Mouse (Mus musculus) frontal cortex, postnatal 10 days (tissue): ENCODE data around the gene Tbc1d9.

Source experiments
- DNase-seq, 2 experiments: peaks; one replicate each; pipeline ENCODE4 v3.0.0; 2022; ENCODE audit warnings: low spot score in 2 of 2, mixed read lengths in 1 of 2

Tbc1d9 gene

GRCm38 (mm10) chr8:83178228-83178742, 13.1 kb downstream of the Tbc1d9 start:
- no peak for DNase-seq

- DNase-seq, result no peak
These were observed 16.8 kb downstream of the Tbc1d9 start for GRCm38 (mm10) chr8:83181851-83182482.

DNA sequence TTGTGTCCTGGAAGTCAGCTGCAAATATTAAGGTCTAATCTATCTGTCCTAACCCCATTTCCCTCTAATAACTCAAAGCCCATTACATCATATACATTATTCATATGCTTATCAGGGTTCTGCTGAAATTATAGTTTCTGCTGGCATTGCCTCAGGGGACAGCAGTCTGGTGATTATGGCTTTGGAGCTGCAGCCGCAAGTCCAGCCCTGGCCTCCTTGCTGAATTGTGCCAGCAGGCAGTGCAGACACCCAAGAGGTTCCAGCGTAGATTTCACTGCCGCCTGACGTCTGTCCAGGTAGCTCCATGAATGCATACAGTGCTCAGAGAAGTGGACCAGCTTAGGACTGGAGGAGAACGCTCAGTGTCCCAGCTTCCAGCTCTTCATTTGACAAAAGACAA, 17.6 kb downstream of the Tbc1d9 start:
- no peak for DNase-seq

DNA sequence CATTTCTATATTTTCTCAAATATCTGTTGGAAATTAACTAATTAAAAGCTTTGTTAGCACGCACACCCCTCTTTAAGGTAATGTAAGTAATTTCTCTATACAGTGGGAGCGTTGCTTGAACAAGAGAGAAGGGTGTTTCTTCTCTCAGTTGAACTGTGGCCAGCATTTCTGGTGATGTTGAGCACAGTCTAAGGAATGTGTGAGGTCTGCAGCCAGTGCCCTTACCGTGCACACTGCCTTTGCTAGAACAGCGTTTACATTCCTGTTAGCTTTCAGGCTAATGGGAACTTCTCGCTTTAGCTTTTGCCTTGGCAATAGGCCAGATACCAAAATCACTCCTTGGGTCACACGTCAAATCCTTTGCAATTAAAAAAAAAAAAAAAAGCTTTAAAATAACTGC, 21.2 kb downstream of the Tbc1d9 start:
- no peak for DNase-seq

DNA sequence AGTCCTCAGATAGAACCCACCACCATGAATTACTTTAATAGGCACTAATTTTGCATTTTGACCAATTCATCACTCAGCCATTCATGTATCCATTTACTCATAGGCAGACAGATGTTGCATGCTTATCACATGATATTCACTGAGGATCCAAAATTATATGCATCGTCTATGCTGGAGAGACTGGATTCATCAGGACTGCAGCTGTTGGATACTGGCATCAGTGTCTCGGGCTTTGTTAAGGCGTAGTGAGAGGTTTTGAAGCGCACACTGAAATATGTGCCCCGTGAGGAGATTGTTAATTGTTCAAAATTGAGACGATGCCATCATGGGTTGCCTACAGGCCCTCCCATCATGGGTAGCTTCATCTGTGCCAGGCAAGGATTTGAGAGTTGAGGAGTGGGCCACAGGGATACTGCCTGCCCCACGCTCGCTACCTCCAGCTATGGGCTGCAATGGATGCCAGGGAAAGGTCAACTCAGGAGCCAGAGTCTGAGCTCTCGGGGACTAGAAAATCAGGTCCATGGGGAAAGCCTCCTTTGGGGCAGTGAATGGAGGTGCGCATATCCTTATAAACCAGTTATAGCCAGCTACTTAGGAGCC, 22.3 kb downstream of the Tbc1d9 start:
- DNase-seq, result no peak

- no peak for DNase-seq
These were observed 24.5 kb downstream of the Tbc1d9 start for GRCm38 (mm10) chr8:83189538-83190095.

DNA sequence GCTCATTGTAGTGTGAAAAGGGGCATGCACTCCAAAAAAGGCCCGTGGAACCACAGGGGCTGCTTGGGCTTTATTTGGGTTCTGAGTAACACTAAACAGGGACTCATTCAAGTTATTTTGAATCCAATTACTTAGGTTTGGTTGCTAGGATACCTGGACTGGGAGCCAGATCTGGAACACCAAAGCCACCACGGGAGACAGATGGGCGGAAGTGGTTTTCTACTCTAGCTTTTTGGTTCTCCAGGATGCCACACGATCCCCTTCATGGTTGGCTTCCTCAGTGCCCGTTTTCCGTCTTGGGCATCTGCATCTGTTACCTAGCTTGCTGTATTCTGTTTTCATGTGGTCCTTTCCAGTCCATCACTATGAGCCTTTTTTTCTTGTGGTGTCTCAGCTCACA, 30.9 kb downstream of the Tbc1d9 start:
- DNase-seq, result no peak

GRCm38 (mm10) chr8:83199715-83200114, 34.6 kb downstream of the Tbc1d9 start:
- no peak for DNase-seq

GRCm38 (mm10) chr8:83200191-83201177, 35.3 kb downstream of the Tbc1d9 start:
- no peak for DNase-seq

DNA sequence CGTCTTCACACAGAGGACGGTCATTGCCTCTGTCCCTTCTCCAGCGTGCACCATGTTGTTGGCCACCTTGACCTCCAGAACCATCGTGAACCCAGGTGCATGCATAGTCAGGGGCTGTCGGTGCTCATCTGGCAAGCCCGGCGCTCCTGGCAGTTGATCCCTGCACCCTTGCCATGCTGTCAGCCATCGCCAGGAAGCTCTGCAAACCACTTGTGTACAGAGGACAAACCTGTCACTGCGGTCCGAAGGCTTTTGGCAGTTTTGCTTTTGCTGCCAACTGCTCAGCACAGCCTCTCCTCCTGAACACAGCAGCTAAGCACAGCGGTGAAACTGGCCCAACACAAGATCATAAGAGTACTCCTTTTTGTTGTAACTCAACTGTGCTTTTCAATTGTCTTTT, 37.8 kb downstream of the Tbc1d9 start:
- no peak for DNase-seq

DNA sequence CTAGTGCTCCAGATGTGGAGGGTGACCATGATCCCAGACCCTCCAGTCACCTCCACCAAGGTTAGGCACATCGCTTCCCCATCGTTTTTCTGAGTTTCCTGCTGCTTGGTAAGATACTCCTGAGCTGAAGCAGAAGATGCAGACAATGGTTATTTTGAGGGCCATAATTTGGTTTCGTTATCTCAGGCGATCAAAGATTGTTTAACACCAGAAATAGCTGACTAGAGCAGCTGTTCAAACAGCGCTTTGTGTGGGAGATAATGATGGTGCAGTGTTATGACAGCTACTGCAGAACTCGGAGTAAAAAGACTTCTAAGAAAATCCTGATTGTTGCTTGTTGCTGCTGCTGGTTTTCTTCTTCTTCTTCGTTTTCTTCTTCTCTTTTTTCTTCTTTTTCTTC, 40.8 kb downstream of the Tbc1d9 start:
- no peak for DNase-seq

DNA sequence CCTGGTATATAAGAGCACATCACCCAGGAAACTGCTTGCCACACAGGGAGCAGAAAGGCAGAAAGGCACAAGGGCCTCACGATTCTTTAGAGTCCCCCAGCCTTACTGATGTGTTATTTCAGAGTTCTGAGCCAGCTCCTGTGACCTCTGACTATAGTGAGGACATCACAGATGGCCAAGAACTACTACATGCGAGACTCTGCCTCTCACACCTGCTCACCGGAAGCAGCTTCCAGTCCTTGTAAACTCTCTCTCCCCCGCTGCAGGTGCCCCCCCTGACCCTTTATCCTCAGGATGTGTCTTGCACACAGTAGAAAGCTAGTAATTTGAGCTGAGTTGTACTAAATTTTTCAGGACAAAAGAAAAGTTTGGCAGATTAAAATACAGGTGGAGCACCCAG, 44.4 kb downstream of the Tbc1d9 start:
- no peak for DNase-seq

GRCm38 (mm10) chr8:83210676-83211075, 45.5 kb downstream of the Tbc1d9 start:
- DNase-seq, result no peak

- no peak for DNase-seq
These were observed 49.9 kb downstream of the Tbc1d9 start for GRCm38 (mm10) chr8:83215065-83215464.

GRCm38 (mm10) chr8:83216520-83216919, 51.4 kb downstream of the Tbc1d9 start:
- no peak for DNase-seq

GRCm38 (mm10) chr8:83217196-83217595, 52.0 kb downstream of the Tbc1d9 start:
- no peak for DNase-seq

- DNase-seq, result no peak
These were observed 52.7 kb downstream of the Tbc1d9 start for GRCm38 (mm10) chr8:83217891-83218290.

- no peak for DNase-seq
These were observed 54.2 kb downstream of the Tbc1d9 start for GRCm38 (mm10) chr8:83219392-83219791.

- DNase-seq, result no peak
These were observed 55.6 kb downstream of the Tbc1d9 start for GRCm38 (mm10) chr8:83220746-83221145.

- no peak for DNase-seq
These were observed 59.7 kb downstream of the Tbc1d9 start for GRCm38 (mm10) chr8:83224754-83225416.

GRCm38 (mm10) chr8:83225598-83225997, 60.4 kb downstream of the Tbc1d9 start:
- no peak for DNase-seq

GRCm38 (mm10) chr8:83227336-83227735, 62.2 kb downstream of the Tbc1d9 start:
- no peak for DNase-seq
